ENCODE assay signal across 14 mouse cellular contexts in genomic region chr11:37412868-37413267, GRCm38 (mm10).
"Had no signal": no experiment of that assay in that cellular context is flagged by ENCODE, and none has a peak within 500 bp of the region (broad histone marks: within the 10 kb centered on the region; RNA-seq: fewer than 3 reads in every experiment).

No protein-coding gene starts in this region.

- H3K27me3 ChIP-seq: limb, embryonic 13.5 days; neural tube, embryonic 15.5 days had no signal

- H3K4me2 ChIP-seq: limb, embryonic 13.5 days; neural tube, embryonic 15.5 days had no signal

- H3K4me1 ChIP-seq: limb, embryonic 13.5 days; neural tube, embryonic 15.5 days had no signal

- DNase-seq: kidney, adult 11 months; kidney, adult 9 months; kidney, postnatal 36 days; layer of hippocampus, adult 9-11 months; left cerebral cortex, postnatal 4 days; lung, adult 18-20 months; midbrain, embryonic 14.5 days; right cerebral cortex, adult 18-20 months; right cerebral cortex, postnatal 25 days; thymus, postnatal 4 days had no signal

- H3K36me3 ChIP-seq: limb, embryonic 13.5 days; neural tube, embryonic 15.5 days had no signal

- H3K27ac ChIP-seq: kidney, postnatal 0 days; limb, embryonic 13.5 days; neural tube, embryonic 15.5 days had no signal

- H3K4me3 ChIP-seq: limb, embryonic 13.5 days; myocyte; neural tube, embryonic 15.5 days had no signal

- H3K9ac ChIP-seq: limb, embryonic 13.5 days; neural tube, embryonic 15.5 days had no signal

- H3K9me3 ChIP-seq: limb, embryonic 13.5 days; neural tube, embryonic 15.5 days had no signal
